Mouse (Mus musculus) MEL (cell line): ENCODE data around the gene Creb3l2. TPM values are rescaled to one million over a fixed set of nuclear protein-coding genes. Genes with fewer than 3 reads are reported as not detected.

Source experiments
- DNase-seq: peaks from one replicate; pipeline ENCODE4 v3.0.0; 2011; ENCODE audit warnings: low read depth, low spot score
- H3K27ac ChIP-seq: 2 replicates; pipeline ENCODE4 v1.5.1; 2012; ENCODE audit warnings: low read depth, mild to moderate bottlenecking, control low read depth, low read length, moderate library complexity; ENCODE audit not compliant: control insufficient read depth
- H3K27me3 ChIP-seq, 2 experiments: fragments of 150-350 bp in 1 of 2; sonication (generic) in 1 of 2; 2 replicates each; pipeline ENCODE4 v1.6.1; 2012; ENCODE audit warnings: low read length in 2 of 2, mild to moderate bottlenecking in 2 of 2, improper control_type of control experiment in 1 of 2, moderate library complexity in 1 of 2; ENCODE audit not compliant: insufficient read depth in 2 of 2, control insufficient read depth in 1 of 2
- H3K36me3 ChIP-seq, 2 experiments: 2 replicates each; pipeline ENCODE4 v1.6.1; 2012 to 2014; ENCODE audit warnings: low read length in 2 of 2, improper control_type of control experiment in 1 of 2, inconsistent platforms in 1 of 2, mild to moderate bottlenecking in 1 of 2; ENCODE audit not compliant: insufficient read depth in 2 of 2, control insufficient read depth in 1 of 2
- H3K4me1 ChIP-seq, 2 experiments: fragments of 150-350 bp in 1 of 2; sonication (generic) in 1 of 2; 2 replicates each; pipeline ENCODE4 v1.6.1; 2012; ENCODE audit warnings: low read length in 2 of 2, improper control_type of control experiment in 1 of 2, mild to moderate bottlenecking in 1 of 2; ENCODE audit not compliant: insufficient read depth in 2 of 2, control insufficient read depth in 1 of 2
- H3K4me3 ChIP-seq, 2 experiments: fragments of 150-350 bp in 1 of 2; sonication (generic) in 1 of 2; 2 replicates each; pipeline ENCODE4 v1.5.1; 2012; ENCODE audit warnings: low read depth in 2 of 2, low read length in 2 of 2, mild to moderate bottlenecking in 2 of 2, moderate library complexity in 2 of 2, control low read depth in 1 of 2, improper control_type of control experiment in 1 of 2; ENCODE audit not compliant: control insufficient read depth in 1 of 2, insufficient read depth in 1 of 2
- H3K79me2 ChIP-seq: 2 replicates; pipeline ENCODE4 v1.6.1; 2012; ENCODE audit warnings: mild to moderate bottlenecking, low read length, moderate library complexity; ENCODE audit not compliant: control insufficient read depth, poor library complexity, insufficient read depth
- H3K9ac ChIP-seq: 2 replicates; pipeline ENCODE4 v1.6.1; 2012; ENCODE audit warnings: low read depth, mild to moderate bottlenecking, control low read depth, low read length, moderate library complexity; ENCODE audit not compliant: control insufficient read depth, poor library complexity, severe bottlenecking
- H3K9me3 ChIP-seq: fragments of 150-350 bp; sonication (generic); replicated peaks from 2 replicates; pipeline ENCODE4 v1.6.1; 2012; ENCODE audit warnings: mild to moderate bottlenecking, low read length, improper control_type of control experiment, moderate library complexity; ENCODE audit not compliant: insufficient read depth
- BHLHE40 ChIP-seq: IDR thresholded peaks from 2 replicates; pipeline ENCODE4 v1.6.1; 2012; ENCODE audit warnings: low read depth, mild to moderate bottlenecking, inconsistent platforms, low read length, improper control_type of control experiment, borderline replicate concordance
- CHD2 ChIP-seq: IDR thresholded peaks from 2 replicates; pipeline ENCODE4 v1.6.1; 2011; ENCODE audit warnings: low read length, improper control_type of control experiment
- ELF1 ChIP-seq: IDR thresholded peaks from 2 replicates; pipeline ENCODE4 v1.6.1; 2014; ENCODE audit warnings: low read depth, mild to moderate bottlenecking, inconsistent platforms, low read length, improper control_type of control experiment, moderate library complexity
- EP300 ChIP-seq, 2 experiments: IDR thresholded peaks; 2 replicates each; pipeline ENCODE4 v1.6.1; 2011; ENCODE audit warnings: improper control_type of control experiment in 2 of 2, low read length in 2 of 2, low read depth in 1 of 2, mild to moderate bottlenecking in 1 of 2
- GABPA ChIP-seq: IDR thresholded peaks from 2 replicates; pipeline ENCODE4 v1.6.1; 2012; ENCODE audit warnings: low read depth, mild to moderate bottlenecking, inconsistent platforms, low read length, improper control_type of control experiment, moderate library complexity
- JUND ChIP-seq: IDR thresholded peaks from 2 replicates; pipeline ENCODE4 v1.6.1; 2011; ENCODE audit warnings: low read depth, mild to moderate bottlenecking, improper control_type of control experiment, low read length
- MAFK ChIP-seq: IDR thresholded peaks from 2 replicates; pipeline ENCODE4 v1.6.1; 2011; ENCODE audit warnings: low read depth, mild to moderate bottlenecking, low read length, improper control_type of control experiment, borderline replicate concordance
- MAX ChIP-seq: IDR thresholded peaks from 2 replicates; pipeline ENCODE4 v1.6.1; 2011; ENCODE audit warnings: low read length, improper control_type of control experiment
- MAZ ChIP-seq: IDR thresholded peaks from 2 replicates; pipeline ENCODE4 v1.6.1; 2012; ENCODE audit warnings: low read depth, mild to moderate bottlenecking, inconsistent platforms, low read length, improper control_type of control experiment
- MXI1 ChIP-seq: IDR thresholded peaks from 2 replicates; pipeline ENCODE4 v1.6.1; 2011; ENCODE audit warnings: mild to moderate bottlenecking, low read depth, low read length, improper control_type of control experiment
- MYC ChIP-seq: IDR thresholded peaks from 2 replicates; pipeline ENCODE4 v1.6.1; 2011; ENCODE audit warnings: low read depth, mild to moderate bottlenecking, low read length, improper control_type of control experiment, moderate library complexity
- NRF1 ChIP-seq: IDR thresholded peaks from 2 replicates; pipeline ENCODE4 v1.6.1; 2014; ENCODE audit warnings: low read depth, mild to moderate bottlenecking, inconsistent platforms, low read length, improper control_type of control experiment, moderate library complexity; ENCODE audit not compliant: poor library complexity, insufficient read depth, severe bottlenecking
- POLR2A ChIP-seq, 2 experiments: IDR thresholded peaks; 2 replicates each; pipeline ENCODE4 v1.6.1; 2011 to 2012; ENCODE audit warnings: low read length in 2 of 2, mild to moderate bottlenecking in 2 of 2, control low read depth in 1 of 2, improper control_type of control experiment in 1 of 2, low read depth in 1 of 2, moderate library complexity in 1 of 2; ENCODE audit not compliant: control insufficient read depth in 1 of 2, insufficient read depth in 1 of 2, poor library complexity in 1 of 2
- RCOR1 ChIP-seq: IDR thresholded peaks from 2 replicates; pipeline ENCODE4 v1.6.1; 2012; ENCODE audit warnings: low read depth, mild to moderate bottlenecking, inconsistent platforms, low read length, improper control_type of control experiment
- SMC3 ChIP-seq: IDR thresholded peaks from 2 replicates; pipeline ENCODE4 v1.6.1; 2011; ENCODE audit warnings: low read depth, low read length, improper control_type of control experiment
- TBP ChIP-seq: IDR thresholded peaks from 2 replicates; pipeline ENCODE4 v1.8.0; 2011; ENCODE audit warnings: low read depth, low read length, improper control_type of control experiment
- TCF12 ChIP-seq: IDR thresholded peaks from 2 replicates; pipeline ENCODE4 v1.6.1; 2014; ENCODE audit warnings: low read depth, mild to moderate bottlenecking, inconsistent platforms, low read length, improper control_type of control experiment, moderate library complexity
- USF1 ChIP-seq: IDR thresholded peaks from 2 replicates; pipeline ENCODE4 v1.6.1; 2014; ENCODE audit warnings: low read depth, mild to moderate bottlenecking, inconsistent platforms, low read length, improper control_type of control experiment, moderate library complexity
- USF2 ChIP-seq, 2 experiments: IDR thresholded peaks; 2 replicates each; pipeline ENCODE4 v1.6.1; 2011 to 2012; ENCODE audit warnings: improper control_type of control experiment in 2 of 2, low read length in 2 of 2, borderline replicate concordance in 1 of 2, inconsistent platforms in 1 of 2, low read depth in 1 of 2, mild to moderate bottlenecking in 1 of 2; ENCODE audit not compliant: insufficient read depth in 1 of 2
- ZC3H11A ChIP-seq: IDR thresholded peaks from 2 replicates; pipeline ENCODE4 v1.6.1; 2012; ENCODE audit warnings: low read depth, mild to moderate bottlenecking, inconsistent platforms, low read length, improper control_type of control experiment
- ZKSCAN1 ChIP-seq: IDR thresholded peaks from 2 replicates; pipeline ENCODE4 v1.6.1; 2012; ENCODE audit warnings: low read depth, mild to moderate bottlenecking, inconsistent platforms, low read length, improper control_type of control experiment, moderate library complexity
- polyA plus RNA-seq, 2 experiments: library from polyadenylated mRNA; stranded (reverse) in 1 of 2; unstranded in 1 of 2; fragments of >175 nt in 1 of 2; fragments of >200 nt in 1 of 2; gene quantifications; 2 replicates each; pipeline versions ENCODE4 v1.2.1 to v1.2.4; 2012; ENCODE audit warnings: low replicate concordance in 2 of 2, low read depth in 1 of 2; ENCODE audit not compliant: insufficient read length in 2 of 2, insufficient read depth in 1 of 2, missing spikeins in 1 of 2
- total RNA-seq: library from RNA; depleted of rRNA; stranded (reverse); fragments of 300-350 nt; gene quantifications from 2 replicates; pipeline ENCODE4 v1.2.3, GENCODE M21; 2012

Gene Creb3l2
- total and polyA plus RNA-seq, 3 experiments, result not detected

DNA sequence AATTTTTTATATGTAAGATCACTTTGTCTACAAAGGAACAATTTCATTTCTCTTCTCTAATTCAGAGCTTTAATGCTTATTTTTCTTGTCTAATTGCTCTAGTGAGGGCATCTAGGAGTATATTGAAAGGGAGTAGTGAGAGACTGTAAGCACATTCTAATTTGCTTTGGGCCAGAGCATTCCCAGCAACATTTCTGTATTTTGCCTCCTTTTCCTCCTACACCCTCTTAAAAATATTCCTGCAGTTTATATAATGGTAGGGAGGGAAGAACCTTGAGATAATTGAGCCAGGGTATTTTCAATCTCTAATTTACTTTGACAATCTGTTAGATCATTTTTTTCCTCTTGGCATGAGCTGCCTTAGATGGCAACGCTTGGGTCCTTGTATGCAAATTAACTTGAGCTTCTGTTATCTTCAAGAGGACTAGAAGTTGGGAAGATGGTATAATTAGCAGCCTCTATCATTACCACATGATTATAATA, 42.7 kb upstream of the Creb3l2 start:
- Histone ChIP-seq H3K9me3 (no peaks in the 10 kb centered on the region), H3K4me3 (no peak overlapping the region), H3K9ac (no peak overlapping the region), H3K4me1 (no peaks in the 10 kb centered on the region), H3K27ac (no peak overlapping the region), H3K27me3 (no peaks in the 10 kb centered on the region), H3K36me3 (no peaks in the 10 kb centered on the region), H3K79me2 (no peaks in the 10 kb centered on the region)
- TF ChIP-seq RCOR1 (no peak), USF2 (IDR thresholded peaks at IDR 0.05; ENCODE audit: borderline replicate concordance in 1 of 2, insufficient read depth in 1 of 2, low read depth in 1 of 2, low read length in 2 of 2) (no peak), MAX (no peak), SMC3 (no peak), ZKSCAN1 (no peak), TBP (no peak), MXI1 (no peak), MYC (no peak), USF1 (no peak), POLR2A (IDR thresholded peaks at IDR 0.05; ENCODE audit: control insufficient read depth in 1 of 2, insufficient read depth in 1 of 2, low read depth in 1 of 2, low read length in 2 of 2, poor library complexity in 1 of 2) (no peak), BHLHE40 (no peak), EP300 (IDR thresholded peaks at IDR 0.05; ENCODE audit: low read depth in 1 of 2, low read length in 2 of 2) (no peak), ZC3H11A (no peak), MAFK (no peak), GABPA (no peak), JUND (no peak), TCF12 (no peak)
- DNase-seq, result no peak

DNA sequence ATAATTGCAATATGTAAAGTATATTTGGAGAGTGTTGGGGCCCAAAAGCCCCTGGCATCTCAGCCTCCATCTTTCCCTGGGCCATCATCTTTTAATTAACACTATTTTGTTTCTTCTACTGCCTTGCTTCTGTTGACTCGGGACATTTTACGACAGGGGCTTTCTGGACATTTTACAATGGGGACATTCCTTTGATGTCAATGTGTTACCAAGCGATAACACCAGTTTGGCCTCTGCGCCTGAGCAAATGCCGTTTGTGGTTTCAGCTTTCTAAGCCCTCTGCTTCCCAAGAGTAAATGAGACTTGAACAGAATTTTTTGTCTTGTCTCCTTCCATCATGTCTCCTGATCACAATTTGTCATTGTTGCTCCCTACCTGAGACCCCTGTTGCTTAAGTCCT, 41.3 kb upstream of the Creb3l2 start:
- no peak overlapping the region for H3K4me3 ChIP-seq
- no peak for DNase-seq
- no peaks in the 10 kb centered on the region for H3K27me3 ChIP-seq
- no peak overlapping the region for H3K9ac ChIP-seq
- H3K27ac ChIP-seq, result no peak overlapping the region
- no peaks in the 10 kb centered on the region for H3K4me1 ChIP-seq
- H3K9me3 ChIP-seq, result no peaks in the 10 kb centered on the region
- no peaks in the 10 kb centered on the region for H3K79me2 ChIP-seq
- TF ChIP-seq CHD2 (no peak), ZKSCAN1 (no peak), ELF1 (no peak), MAZ (no peak), NRF1 (no peak)
- H3K36me3 ChIP-seq, result no peaks in the 10 kb centered on the region
